Mouse (Mus musculus): ENCODE data around the gene Gbp5.

The Gbp5 gene

GRCm38 (mm10) chr3:142493536-142494061 is at the start of gene Gbp5:
Gbp5 (plus strand) TSS chr3:142493978.
- DNase-seq (ENCODE audit: low read depth, low spot score) = peak; percentile 56

- no peak for DNase-seq (ENCODE audit: low read depth, low spot score)
Observed at GRCm38 (mm10) chr3:142454198-142454597, 39.6 kb upstream of the Gbp5 start.

GRCm38 (mm10) chr3:142459241-142459640 is 34.5 kb upstream of the Gbp5 start:
- no peak for DNase-seq (ENCODE audit: low read depth, low spot score)

- peak; percentile 6 for DNase-seq (ENCODE audit: low read depth, low spot score)
Observed at GRCm38 (mm10) chr3:142462764-142463751, 30.7 kb upstream of the Gbp5 start.

- peak; percentile 40 for DNase-seq (ENCODE audit: low read depth, low spot score)
Observed at GRCm38 (mm10) chr3:142474349-142474983, 19.3 kb upstream of the Gbp5 start.

- DNase-seq (ENCODE audit: low read depth, low spot score) = peak; percentile 70
Observed at GRCm38 (mm10) chr3:142475913-142476312, 17.9 kb upstream of the Gbp5 start.

- no peak for DNase-seq (ENCODE audit: low read depth, low spot score)
Observed at GRCm38 (mm10) chr3:142477866-142478265, 15.9 kb upstream of the Gbp5 start.

- DNase-seq (ENCODE audit: low read depth, low spot score) = no peak
Observed at GRCm38 (mm10) chr3:142478360-142478759, 15.4 kb upstream of the Gbp5 start.

- peak; percentile 84 for DNase-seq (ENCODE audit: low read depth, low spot score)
Observed at GRCm38 (mm10) chr3:142490465-142490864, 3.3 kb upstream of the Gbp5 start.

- DNase-seq (ENCODE audit: low read depth, low spot score) = no peak
Observed at GRCm38 (mm10) chr3:142495146-142495655, 1.4 kb downstream of the Gbp5 start.

GRCm38 (mm10) chr3:142496113-142497101 is 2.6 kb downstream of the Gbp5 start:
- peak; percentile 4 for DNase-seq (ENCODE audit: low read depth, low spot score)

GRCm38 (mm10) chr3:142497123-142497841 is 3.5 kb downstream of the Gbp5 start:
- DNase-seq (ENCODE audit: low read depth, low spot score) = peak; percentile 3

GRCm38 (mm10) chr3:142498941-142499340 is 5.2 kb downstream of the Gbp5 start:
- peak; percentile 95 for DNase-seq (ENCODE audit: low read depth, low spot score)

- DNase-seq (ENCODE audit: low read depth, low spot score) = no peak
Observed at GRCm38 (mm10) chr3:142528116-142528515, 34.3 kb downstream of the Gbp5 start.

GRCm38 (mm10) chr3:142529597-142529996 is 35.8 kb downstream of the Gbp5 start:
- DNase-seq (ENCODE audit: low read depth, low spot score) = no peak

GRCm38 (mm10) chr3:142530087-142530953 is 36.5 kb downstream of the Gbp5 start, which contains the start of gene Gbp7:
Gbp7 (plus strand) TSS chr3:142530342.
- peak; percentile 79 for DNase-seq (ENCODE audit: low read depth, low spot score)

GRCm38 (mm10) chr3:142531595-142531994 is 37.8 kb downstream of the Gbp5 start:
- no peak for DNase-seq (ENCODE audit: low read depth, low spot score)

- no peak for DNase-seq (ENCODE audit: low read depth, low spot score)
Observed at GRCm38 (mm10) chr3:142533185-142533584, 39.4 kb downstream of the Gbp5 start.

- DNase-seq (ENCODE audit: low read depth, low spot score) = no peak
Observed at GRCm38 (mm10) chr3:142535667-142536066, 41.9 kb downstream of the Gbp5 start.
